Mouse (Mus musculus) monocyte, adult 2 months (primary cell): ENCODE data around the gene Prdx2.

ENCODE experiments used
- DNase-seq, 2 experiments: peaks; one replicate each; pipeline ENCODE4 v3.0.0; 2022; ENCODE audit warnings: low spot score in 2 of 2, low read depth in 1 of 2

The Prdx2 gene

GRCm38 (mm10) chr8:84946528-84947240 lies 22.7 kb upstream of the Prdx2 start, which contains the start of gene Rtbdn:
TSS of gene Rtbdn (plus strand) at chr8:84946991.
- DNase-seq: no peak

GRCm38 (mm10) chr8:84947241-84947545 lies 22.2 kb upstream of the Prdx2 start:
- no peak for DNase-seq

GRCm38 (mm10) chr8:84949753-84950152 lies 19.6 kb upstream of the Prdx2 start:
- DNase-seq: no peak

DNA sequence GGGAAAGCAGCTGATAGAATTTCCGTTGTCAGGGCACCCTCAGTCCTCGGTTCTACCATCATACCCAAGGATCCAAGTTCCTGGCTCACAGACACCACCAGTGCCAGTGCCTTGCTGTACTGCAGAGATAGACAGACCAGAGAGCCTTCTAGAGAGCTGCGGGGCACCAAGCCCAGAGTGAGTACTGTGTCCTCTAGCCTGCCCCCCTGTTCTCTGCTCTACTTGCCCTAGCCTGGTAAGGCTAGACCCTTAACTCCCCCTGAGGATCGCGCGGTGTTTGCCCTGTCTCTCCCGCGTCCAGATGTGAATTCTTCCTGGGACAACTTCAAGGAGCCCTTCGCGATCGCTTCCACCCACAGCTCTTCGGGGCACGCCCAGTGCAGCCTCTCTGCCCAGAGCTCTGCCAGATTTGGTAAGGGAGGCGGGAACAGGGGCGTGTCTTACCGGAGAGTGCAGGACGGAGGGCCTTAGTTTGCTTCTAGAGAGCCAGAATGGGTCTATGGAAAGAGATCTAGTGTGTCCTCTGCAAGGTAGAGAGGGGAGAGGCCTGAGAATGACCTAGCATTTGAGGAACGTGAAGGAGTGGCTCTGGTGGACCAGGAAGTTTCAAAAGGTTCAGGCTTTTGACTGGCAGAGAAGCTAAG lies 16.7 kb upstream of the Prdx2 start:
- no peak for DNase-seq

GRCm38 (mm10) chr8:84956768-84957167 lies 12.6 kb upstream of the Prdx2 start:
- DNase-seq: peak in 1 of 2 experiments; percentile 49

GRCm38 (mm10) chr8:84959811-84960210 lies 9.6 kb upstream of the Prdx2 start:
- no peak for DNase-seq

- DNase-seq: no peak
Observed at GRCm38 (mm10) chr8:84963952-84964351, 5.4 kb upstream of the Prdx2 start.

GRCm38 (mm10) chr8:84965731-84966291 lies 3.6 kb upstream of the Prdx2 start:
- DNase-seq: peak in 1 of 2 experiments; percentile 83

DNA sequence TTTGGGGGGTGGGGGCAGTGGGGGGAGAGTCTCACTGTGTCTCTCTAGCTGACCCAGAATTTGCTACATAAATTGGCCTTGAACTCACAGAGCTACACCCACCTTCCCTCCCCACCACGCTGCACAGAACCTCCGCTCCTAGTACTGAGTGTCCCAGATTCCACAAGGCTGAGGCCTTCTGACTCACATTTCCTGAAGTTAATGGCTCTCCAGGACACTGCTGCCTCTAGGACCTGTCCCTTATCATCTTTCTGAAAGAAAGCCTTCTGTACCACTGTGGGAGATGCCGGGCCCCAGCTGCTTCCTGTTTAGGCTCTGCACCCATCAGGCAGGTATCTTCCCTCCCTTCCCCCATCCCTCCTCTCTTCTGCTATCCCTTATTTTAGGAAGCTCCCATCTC lies 2.8 kb upstream of the Prdx2 start:
- DNase-seq: no peak

- DNase-seq: no peak
Observed at GRCm38 (mm10) chr8:84967532-84968304, 1.7 kb upstream of the Prdx2 start.

DNA sequence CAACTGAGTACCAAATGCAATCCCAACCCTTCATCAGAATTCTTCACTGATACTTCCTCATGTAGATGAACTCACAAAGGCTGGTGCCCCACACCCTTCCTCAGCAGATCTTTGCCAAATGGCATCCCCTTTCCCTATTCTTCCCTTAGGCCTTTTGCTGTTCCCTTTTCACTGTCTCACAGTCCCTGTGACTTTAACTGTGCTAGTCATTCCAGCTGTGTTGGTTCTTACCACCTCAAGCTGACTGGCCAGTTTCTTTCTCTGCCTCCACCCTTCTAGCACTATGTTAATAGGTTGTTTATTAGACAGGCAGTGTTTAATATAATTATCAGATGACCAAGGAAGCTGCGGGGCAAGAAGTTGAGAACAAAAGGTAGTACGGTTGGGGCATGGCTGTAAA lies 737 bp upstream of the Prdx2 start:
- DNase-seq: no peak

DNA sequence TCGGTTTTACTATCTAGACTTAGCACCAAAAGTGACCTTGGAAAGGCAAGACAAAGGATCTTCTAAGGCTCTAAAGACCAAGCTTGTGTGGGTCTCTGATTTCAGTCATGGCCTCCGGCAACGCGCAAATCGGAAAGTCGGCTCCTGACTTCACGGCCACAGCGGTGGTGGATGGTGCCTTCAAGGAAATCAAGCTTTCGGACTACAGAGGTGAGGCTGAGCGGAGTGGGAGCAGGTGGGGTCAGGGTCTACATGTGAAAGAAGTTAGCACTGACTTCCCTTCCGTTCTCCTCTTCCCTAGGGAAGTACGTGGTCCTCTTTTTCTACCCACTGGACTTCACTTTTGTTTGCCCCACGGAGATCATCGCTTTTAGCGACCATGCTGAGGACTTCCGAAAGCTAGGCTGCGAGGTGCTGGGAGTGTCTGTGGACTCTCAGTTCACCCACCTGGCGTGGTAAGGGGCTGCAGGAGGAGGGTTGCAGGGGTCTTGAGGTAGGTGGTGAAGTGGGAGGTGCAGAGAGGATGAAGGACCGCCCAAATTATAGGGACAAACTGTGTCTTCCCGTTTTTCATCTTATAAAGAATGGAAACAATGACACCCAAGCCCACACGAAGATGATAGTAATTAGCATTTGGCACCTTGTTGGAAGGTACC lies 876 bp downstream of the Prdx2 start:
- DNase-seq: no peak

- DNase-seq: no peak
Observed at GRCm38 (mm10) chr8:84970913-84971312, 1.5 kb downstream of the Prdx2 start.

DNA sequence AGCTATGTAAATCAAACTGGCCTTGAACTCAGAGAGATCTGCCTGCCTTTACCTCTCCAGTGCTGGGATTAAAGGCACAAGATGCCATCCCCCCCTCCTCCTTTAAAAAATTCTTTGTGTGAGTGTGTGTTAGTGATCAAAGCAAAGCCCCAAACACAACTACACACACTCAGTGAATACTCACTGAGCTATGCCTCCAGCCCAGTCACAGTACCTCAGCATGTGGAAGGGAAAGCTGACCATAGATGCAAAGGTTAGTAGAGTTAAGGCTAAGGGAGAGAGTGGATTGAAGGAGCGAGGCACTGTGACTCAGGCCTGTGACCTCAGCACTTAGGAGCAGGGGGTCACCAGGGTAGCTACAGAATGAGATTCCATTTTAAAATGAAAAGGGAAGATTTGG lies 3.7 kb downstream of the Prdx2 start:
- no peak for DNase-seq

GRCm38 (mm10) chr8:84973803-84974542 lies 4.6 kb downstream of the Prdx2 start:
- no peak for DNase-seq

- DNase-seq: no peak
Observed at GRCm38 (mm10) chr8:84974543-84975142, 5.3 kb downstream of the Prdx2 start.

- DNase-seq: peak in 1 of 2 experiments; percentile 76
Observed at GRCm38 (mm10) chr8:84975434-84975833, 6.0 kb downstream of the Prdx2 start.

DNA sequence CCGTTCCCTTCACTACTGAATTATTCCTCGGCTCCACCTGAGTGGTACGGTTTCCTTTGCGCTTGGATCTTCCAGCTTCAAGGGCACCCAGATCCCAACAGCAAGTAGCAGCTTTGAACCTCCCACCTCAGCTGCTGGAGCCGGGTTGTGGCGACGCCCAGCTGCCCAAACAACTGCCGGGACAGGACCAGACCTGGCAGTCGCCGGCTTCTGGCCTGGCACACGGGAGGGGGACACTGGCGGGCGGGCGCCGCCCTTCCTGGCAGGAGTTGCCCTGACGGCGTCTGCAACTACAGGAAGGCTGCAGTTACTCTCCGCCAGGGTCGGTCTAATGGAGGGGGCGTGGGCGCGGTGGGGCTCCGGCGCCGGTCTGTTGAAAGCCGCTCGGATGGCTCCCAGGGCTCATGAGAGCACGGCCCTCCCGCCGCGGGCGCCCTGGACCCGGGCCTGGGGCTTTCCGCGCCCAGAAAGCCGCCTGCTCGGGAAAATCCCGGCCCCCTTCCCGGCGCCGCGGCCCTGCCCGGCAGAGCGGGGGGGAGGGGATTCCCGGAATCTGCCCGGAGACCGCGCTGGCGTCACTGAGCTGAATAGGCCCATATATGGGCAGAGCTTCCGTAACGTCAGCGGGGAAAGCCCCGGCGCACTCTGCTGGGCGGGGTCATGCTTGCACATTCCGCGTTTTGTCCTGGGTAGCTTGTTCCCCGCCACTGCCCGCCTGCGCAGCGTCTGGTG lies 6.8 kb downstream of the Prdx2 start:
- DNase-seq: peak; percentile 93 to 97

DNA sequence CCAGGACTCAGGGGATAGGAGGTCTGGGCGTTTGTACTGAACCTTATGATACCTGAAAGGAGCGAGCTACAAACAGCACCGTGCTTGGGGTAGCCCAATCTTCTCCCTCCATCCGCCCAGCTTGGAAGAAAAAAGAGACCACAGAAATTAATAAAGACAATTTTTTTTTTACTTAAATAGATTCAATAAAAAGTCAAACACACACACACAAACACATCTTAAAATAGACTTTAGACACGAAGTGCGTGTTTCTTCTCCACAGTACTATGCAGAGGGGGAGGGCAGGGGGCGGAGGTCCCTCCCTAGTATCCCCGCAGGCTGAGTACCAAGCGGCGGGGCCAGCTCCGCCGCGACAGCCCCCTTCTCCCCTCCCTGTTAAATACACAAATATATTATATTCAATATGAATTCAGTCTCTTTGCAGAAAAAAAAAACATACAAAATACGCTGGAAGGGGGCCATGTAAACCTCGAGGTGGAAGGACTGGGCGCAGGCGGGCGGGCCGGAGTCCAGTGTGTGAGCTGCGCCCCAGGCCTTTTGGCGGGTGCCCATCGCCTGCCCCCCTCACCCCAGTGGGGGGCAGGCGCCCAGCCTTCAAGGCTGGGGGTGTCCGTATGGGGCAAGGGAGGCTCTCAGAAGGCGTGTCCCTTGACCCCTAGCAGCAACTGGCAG lies 7.5 kb downstream of the Prdx2 start:
- no peak for DNase-seq
